Mouse (Mus musculus) mouse embryonic stem cell (cell line): ENCODE measurements at regions not wholly inside any gene's neighbourhood (a gene's known extent, or its start where the extent isn't known, plus 50 kb on each side); places are given as distances from the start of the nearest gene placed in this dataset.

ENCODE experiments used
- in situ Hi-C, 2 experiments: fragments of 300-500 bp; cut with MboI; formaldehyde crosslinking; loops; 1 replicate in 1 of 2; 3 replicates in 1 of 2; pipeline ENCODE4 v1.14.3; 2019 to 2020; ENCODE audit warnings: low sequenced_read_pairs in 2 of 2, low pct_unique_long_range_greater_than_20kb in 1 of 2, mixed read lengths in 1 of 2; ENCODE audit not compliant: unreplicated experiment in 1 of 2

- in situ Hi-C loops = no loop called here
Observed at GRCm38 (mm10) chr4:106127199-106127598, 188.8 kb upstream of the Usp24 start.

- in situ Hi-C loops = no loop called here
Observed at GRCm38 (mm10) chr4:106127641-106128040, 188.4 kb upstream of the Usp24 start.

- in situ Hi-C loops = no loop called here
Observed at GRCm38 (mm10) chr4:106129327-106129726, 186.7 kb upstream of the Usp24 start.

GRCm38 (mm10) chr4:106129803-106130202 lies 186.2 kb upstream of the Usp24 start:
- in situ Hi-C loops = no loop called here

GRCm38 (mm10) chr4:106133746-106134730 lies 182.0 kb upstream of the Usp24 start:
- in situ Hi-C loops = no loop called here

- in situ Hi-C loops = no loop called here
Observed at GRCm38 (mm10) chr4:106142741-106143140, 173.3 kb upstream of the Usp24 start.

GRCm38 (mm10) chr4:106144351-106145116 lies 171.5 kb upstream of the Usp24 start:
- in situ Hi-C loops = no loop called here

- in situ Hi-C loops = no loop called here
Observed at GRCm38 (mm10) chr4:106146919-106147460, 169.0 kb upstream of the Usp24 start.

GRCm38 (mm10) chr4:106148866-106149265 lies 167.1 kb upstream of the Usp24 start:
- in situ Hi-C loops = no loop called here

GRCm38 (mm10) chr4:106149471-106150048 lies 166.5 kb upstream of the Usp24 start:
- in situ Hi-C loops = no loop called here

- in situ Hi-C loops = no loop called here
Observed at GRCm38 (mm10) chr4:106150775-106151174, 165.2 kb upstream of the Usp24 start.

- in situ Hi-C loops = no loop called here
Observed at GRCm38 (mm10) chr4:106157451-106158179, 158.4 kb upstream of the Usp24 start.

- in situ Hi-C loops = no loop called here
Observed at GRCm38 (mm10) chr4:106161592-106161991, 154.4 kb upstream of the Usp24 start.

GRCm38 (mm10) chr4:106162551-106162950 lies 153.5 kb upstream of the Usp24 start:
- in situ Hi-C loops = no loop called here

GRCm38 (mm10) chr4:106163220-106163619 lies 152.8 kb upstream of the Usp24 start:
- in situ Hi-C loops = no loop called here

GRCm38 (mm10) chr4:106167716-106168115 lies 148.3 kb upstream of the Usp24 start:
- in situ Hi-C loops = no loop called here

- in situ Hi-C loops = no loop called here
Observed at GRCm38 (mm10) chr4:106168741-106169140, 147.3 kb upstream of the Usp24 start.

GRCm38 (mm10) chr4:106169466-106169865 lies 146.5 kb upstream of the Usp24 start:
- in situ Hi-C loops = no loop called here
